Mouse (Mus musculus) bone marrow, adult 2 months (tissue): ENCODE results near the gene Amer2.

Experiments used
- CTCF ChIP-seq: fragments of 200-500 bp; IDR thresholded peaks from 2 replicates; pipeline ENCODE4 v1.5.1; 2011; ENCODE audit warnings: low read length, control low read depth; ENCODE audit not compliant: control insufficient read depth, insufficient read depth
- POLR2A ChIP-seq: fragments of 200-500 bp; IDR thresholded peaks from 2 replicates; pipeline ENCODE4 v1.6.1; 2011; ENCODE audit warnings: low read depth, mild to moderate bottlenecking, control low read depth, low read length, borderline replicate concordance; ENCODE audit not compliant: control insufficient read depth

DNA sequence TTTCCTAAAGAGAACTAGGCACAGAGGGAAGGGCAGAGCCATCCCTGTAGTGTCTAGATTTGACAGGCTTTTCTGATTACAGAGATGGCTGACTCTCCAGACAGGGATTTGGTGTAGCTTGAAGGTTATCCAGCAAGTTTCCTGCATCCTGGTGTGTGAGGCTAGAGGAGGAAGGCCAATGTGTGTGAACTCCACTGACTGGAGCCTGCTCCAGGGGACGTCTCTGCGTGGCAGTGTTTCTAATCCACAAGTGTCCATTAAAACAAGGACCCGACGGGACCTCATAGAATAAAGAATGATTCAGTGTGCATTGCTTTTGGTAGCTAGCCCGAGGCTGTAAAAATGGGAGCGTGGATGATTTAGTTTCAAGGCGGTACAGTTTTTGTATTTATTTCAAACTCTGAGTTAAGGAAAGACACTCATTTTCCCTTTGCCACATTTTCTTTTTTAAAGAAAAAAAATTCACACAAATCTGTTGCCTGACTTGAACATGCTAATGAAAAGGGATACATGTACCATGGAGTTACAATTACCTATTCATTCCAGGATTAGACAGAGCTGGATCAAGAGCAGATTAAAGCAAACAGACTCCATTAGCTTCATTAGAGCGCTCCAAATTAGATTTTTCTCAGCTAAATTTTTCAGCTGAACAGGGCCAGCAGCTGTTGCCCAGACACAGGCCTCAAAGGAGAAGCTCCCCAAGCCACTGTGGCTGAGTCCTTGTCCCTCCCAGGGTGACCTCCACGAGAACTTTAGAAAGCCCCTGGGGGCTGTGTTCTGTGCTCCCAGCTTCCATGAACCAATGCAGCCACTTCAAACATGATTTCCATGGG lies 11.5 kb upstream of the Amer2 start:
- TF ChIP-seq CTCF, result no peak
- TF ChIP-seq POLR2A, result no peak
